Mouse (Mus musculus): Measurements from ENCODE around the gene Surf6. TPM values are rescaled to one million over a fixed set of nuclear protein-coding genes. Genes with fewer than 3 reads are reported as not detected.

The Surf6 gene
- polyA plus RNA-seq, 1 experiment from 2014 or later = 9.6 TPM

DNA sequence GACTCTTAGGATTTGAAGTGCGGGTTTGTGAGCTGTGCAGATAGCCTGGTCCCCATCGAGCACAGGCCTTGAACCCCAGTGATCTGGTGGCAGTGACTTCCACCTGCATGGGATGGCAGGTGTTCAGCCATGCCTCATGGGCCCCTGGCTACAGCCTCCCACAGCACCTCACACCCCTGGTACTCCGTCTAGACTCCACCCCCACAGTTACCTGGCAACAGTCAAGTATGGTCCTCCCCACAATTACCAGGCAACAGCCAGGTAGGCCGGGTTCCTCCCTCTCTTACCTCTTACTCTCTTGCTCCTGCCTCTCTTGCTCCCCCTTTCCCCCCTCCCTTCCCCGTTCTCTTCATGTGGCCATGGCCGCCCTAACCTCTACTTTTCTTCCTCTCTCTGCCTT is 32.0 kb downstream of the Surf6 start:
- H3K27ac ChIP-seq (replicated peaks in 1 of 2; ENCODE audit: control insufficient read depth in 1 of 2, insufficient read depth in 1 of 2, low read depth in 2 of 2, low read length in 2 of 2) = no peak overlapping the region
- no peaks in the 10 kb centered on the region for H3K9me3 ChIP-seq (ENCODE audit: control insufficient read depth, low read length)
- no peak overlapping the region for H3K4me3 ChIP-seq (ENCODE audit: control insufficient read depth in 1 of 2, insufficient read depth in 1 of 2, low read depth in 1 of 2, low read length in 2 of 2)
- H3K36me3 ChIP-seq (ENCODE audit: control insufficient read depth, insufficient read depth, low read length) = no peaks in the 10 kb centered on the region
- ATAC-seq (ENCODE audit: insufficient number of reproducible peaks, insufficient read depth, low FRiP score, low read depth) = no peak
- WGBS = 55% methylated on average over 6 of the region's 6 CpGs
- H3K9ac ChIP-seq (ENCODE audit: low read length) = no peak overlapping the region
- H3K4me2 ChIP-seq (ENCODE audit: low read length) = no peak overlapping the region
- H3K27me3 ChIP-seq (ENCODE audit: control insufficient read depth, insufficient read depth, low read length) = peaks cover 17% of the 10 kb centered on the region
- H3K4me1 ChIP-seq (ENCODE audit: control insufficient read depth in 2 of 2, insufficient read depth in 2 of 2, low read length in 2 of 2) = no peaks in the 10 kb centered on the region

DNA sequence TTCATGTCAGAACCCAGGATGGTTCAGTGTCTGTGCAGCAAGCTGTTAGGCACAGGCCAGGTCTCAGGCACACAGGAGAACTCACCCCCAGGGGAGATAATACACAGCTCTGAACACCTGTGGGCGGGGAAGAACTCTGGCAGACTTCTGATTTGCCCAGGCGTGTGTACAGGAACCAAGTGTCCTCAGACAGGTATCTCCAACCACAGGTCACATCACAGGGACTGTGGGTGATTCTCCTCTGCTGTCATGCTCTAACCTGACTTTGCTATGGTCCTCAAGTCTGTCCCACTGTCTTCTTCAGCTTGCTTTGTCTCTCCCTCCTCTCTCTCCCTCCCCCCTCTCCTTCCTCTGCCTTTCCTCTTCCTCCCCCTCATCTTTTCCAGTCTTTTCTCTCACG is 37.8 kb downstream of the Surf6 start, which contains the start of gene Abo:
Gene Abo, minus strand, starts transcription at position 101 of the 400 bp plus-strand sequence.
- H3K9me3 ChIP-seq (ENCODE audit: control insufficient read depth, low read length) = no peaks in the 10 kb centered on the region
- H3K4me1 ChIP-seq (ENCODE audit: control insufficient read depth in 2 of 2, insufficient read depth in 2 of 2, low read length in 2 of 2) = no peaks in the 10 kb centered on the region
- no peak within 1 kb of the TSS for H3K9ac ChIP-seq (ENCODE audit: low read length)
- H3K4me3 ChIP-seq (ENCODE audit: control insufficient read depth in 1 of 2, insufficient read depth in 1 of 2, low read depth in 1 of 2, low read length in 2 of 2) = no peak within 1 kb of the TSS
- 42% methylated on average over 3 of the region's 3 CpGs for WGBS
- H3K36me3 ChIP-seq (ENCODE audit: control insufficient read depth, insufficient read depth, low read length) = no peaks in the 10 kb centered on the region
- no peak for ATAC-seq (ENCODE audit: insufficient number of reproducible peaks, insufficient read depth, low FRiP score, low read depth)
- H3K27me3 ChIP-seq (ENCODE audit: control insufficient read depth, insufficient read depth, low read length) = peaks cover 5% of the 10 kb centered on the region; the same call in 1 of the 2 replicates
- H3K4me2 ChIP-seq (ENCODE audit: low read length) = no peak within 1 kb of the TSS
- H3K27ac ChIP-seq (replicated peaks in 1 of 2; ENCODE audit: control insufficient read depth in 1 of 2, insufficient read depth in 1 of 2, low read depth in 2 of 2, low read length in 2 of 2) = no peak within 1 kb of the TSS

DNA sequence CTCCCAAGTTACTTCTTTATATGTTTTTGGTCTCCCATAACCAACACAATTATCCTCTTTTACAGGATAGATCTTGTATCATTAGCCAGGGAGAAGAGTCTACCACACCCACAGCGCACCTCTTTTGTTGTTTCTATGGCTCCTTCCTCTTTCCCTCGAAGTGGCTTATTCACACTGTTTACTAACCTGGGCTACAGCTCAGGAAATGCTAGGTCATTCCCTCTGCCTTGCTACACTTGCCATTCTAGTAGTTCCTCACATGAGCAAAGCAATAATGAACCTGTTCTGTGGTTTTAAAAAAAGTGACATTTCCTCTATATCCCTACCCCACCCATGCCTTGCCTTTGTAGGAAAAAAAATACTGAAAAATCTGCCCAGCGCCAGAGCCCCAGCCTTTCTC is 39.8 kb downstream of the Surf6 start:
- H3K27me3 ChIP-seq (ENCODE audit: control insufficient read depth, insufficient read depth, low read length) = no peaks in the 10 kb centered on the region
- H3K4me2 ChIP-seq (ENCODE audit: low read length) = no peak overlapping the region
- H3K36me3 ChIP-seq (ENCODE audit: control insufficient read depth, insufficient read depth, low read length) = no peaks in the 10 kb centered on the region
- H3K9me3 ChIP-seq (ENCODE audit: control insufficient read depth, low read length) = no peaks in the 10 kb centered on the region
- H3K4me3 ChIP-seq (ENCODE audit: control insufficient read depth in 1 of 2, insufficient read depth in 1 of 2, low read depth in 1 of 2, low read length in 2 of 2) = no peak overlapping the region
- H3K27ac ChIP-seq (replicated peaks in 1 of 2; ENCODE audit: control insufficient read depth in 1 of 2, insufficient read depth in 1 of 2, low read depth in 2 of 2, low read length in 2 of 2) = no peak overlapping the region
- no peaks in the 10 kb centered on the region for H3K4me1 ChIP-seq (ENCODE audit: control insufficient read depth in 2 of 2, insufficient read depth in 2 of 2, low read length in 2 of 2)
- 68% methylated on average over 3 of the region's 3 CpGs for WGBS
- ATAC-seq (ENCODE audit: insufficient number of reproducible peaks, insufficient read depth, low FRiP score, low read depth) = no peak
- no peak overlapping the region for H3K9ac ChIP-seq (ENCODE audit: low read length)

DNA sequence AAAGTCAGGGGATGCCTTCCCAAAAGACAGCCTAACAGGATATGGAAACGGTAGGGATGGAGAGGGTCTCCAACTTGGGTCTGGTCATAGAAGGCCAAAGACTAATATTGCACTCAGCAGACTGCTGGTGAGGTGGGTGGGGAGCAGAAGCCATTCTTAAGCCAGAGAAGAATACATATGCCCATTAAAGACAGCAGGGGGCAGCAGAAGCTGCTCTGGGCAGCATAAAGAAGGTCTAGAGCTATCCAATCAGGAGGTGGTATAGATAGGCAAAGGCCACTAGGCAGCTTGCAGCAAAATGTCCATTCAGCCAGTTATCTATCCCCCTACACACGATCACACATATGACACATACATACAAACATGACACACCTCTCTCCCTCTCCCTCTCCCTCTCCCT is 55.0 kb downstream of the Surf6 start:
- H3K4me2 ChIP-seq (ENCODE audit: low read length) = no peak overlapping the region
- H3K4me3 ChIP-seq (ENCODE audit: control insufficient read depth in 1 of 2, insufficient read depth in 1 of 2, low read depth in 1 of 2, low read length in 2 of 2) = no peak overlapping the region
- ATAC-seq (ENCODE audit: insufficient number of reproducible peaks, insufficient read depth, low FRiP score, low read depth) = no peak; the same call in 1 of the 2 replicates
- H3K27ac ChIP-seq (replicated peaks in 1 of 2; ENCODE audit: control insufficient read depth in 1 of 2, insufficient read depth in 1 of 2, low read depth in 2 of 2, low read length in 2 of 2) = no peak overlapping the region
- no peak overlapping the region for H3K9ac ChIP-seq (ENCODE audit: low read length)
- H3K4me1 ChIP-seq (ENCODE audit: control insufficient read depth in 2 of 2, insufficient read depth in 2 of 2, low read length in 2 of 2) = no peaks in the 10 kb centered on the region
- H3K9me3 ChIP-seq (ENCODE audit: control insufficient read depth, low read length) = 0 out of 2 replicates have a peak, but pooled peaks cover under 1% of the 10 kb centered on the region
- 30% methylated on average over 2 of the region's 2 CpGs for WGBS
- H3K27me3 ChIP-seq (ENCODE audit: control insufficient read depth, insufficient read depth, low read length) = no peaks in the 10 kb centered on the region
- H3K36me3 ChIP-seq (ENCODE audit: control insufficient read depth, insufficient read depth, low read length) = no peaks in the 10 kb centered on the region

Other genes with a start within 250 kb of the Surf6 start
- gene Lcn4, start 231.6 kb downstream of the Surf6 start, polyA plus RNA-seq (2014; fragmentation: Nextera tagmentation; extraction: Ambion mirVana) = not detected in 2 replicates
- gene Abo, start 37.9 kb downstream of the Surf6 start, polyA plus RNA-seq (2014; fragmentation: Nextera tagmentation; extraction: Ambion mirVana) = not detected in 2 replicates
- 34.3 and 38.2 TPM in 2 replicates for gene Med22, start 7.8 kb upstream of the Surf6 start, polyA plus RNA-seq (2014; fragmentation: Nextera tagmentation; extraction: Ambion mirVana)
- 410 and 428 TPM in 2 replicates for gene Rpl7a, start 7.9 kb upstream of the Surf6 start, polyA plus RNA-seq (2014; fragmentation: Nextera tagmentation; extraction: Ambion mirVana)
- gene Surf2, start 13.5 kb upstream of the Surf6 start, polyA plus RNA-seq (2014; fragmentation: Nextera tagmentation; extraction: Ambion mirVana) = 26.2 and 28.4 TPM in 2 replicates
- gene Surf1, start 13.7 kb upstream of the Surf6 start, polyA plus RNA-seq (2014; fragmentation: Nextera tagmentation; extraction: Ambion mirVana) = 44.8 and 48.4 TPM in 2 replicates
- gene Surf4, start 31.0 kb upstream of the Surf6 start, polyA plus RNA-seq (2014; fragmentation: Nextera tagmentation; extraction: Ambion mirVana) = 162 and 171 TPM in 2 replicates
- gene Stkld1, start 31.2 kb upstream of the Surf6 start, polyA plus RNA-seq (2014; fragmentation: Nextera tagmentation; extraction: Ambion mirVana) = not detected in 2 replicates
- gene Rexo4, start 61.5 kb upstream of the Surf6 start, polyA plus RNA-seq (2014; fragmentation: Nextera tagmentation; extraction: Ambion mirVana) = 24.7 and 25.0 TPM in 2 replicates
- not detected in 2 replicates for gene Adamts13, start 70.5 kb upstream of the Surf6 start, polyA plus RNA-seq (2014; fragmentation: Nextera tagmentation; extraction: Ambion mirVana)
- gene Cacfd1, start 107.0 kb upstream of the Surf6 start, polyA plus RNA-seq (2014; fragmentation: Nextera tagmentation; extraction: Ambion mirVana) = 38.5 and 40.9 TPM in 2 replicates
- gene Slc2a6, start 125.1 kb upstream of the Surf6 start, polyA plus RNA-seq (2014; fragmentation: Nextera tagmentation; extraction: Ambion mirVana) = 0.24 TPM in 1 of 2 replicates, not detected in the other
- gene Mymk, start 169.3 kb upstream of the Surf6 start, polyA plus RNA-seq (2014; fragmentation: Nextera tagmentation; extraction: Ambion mirVana) = 0.22 TPM in 1 of 2 replicates, not detected in the other
- gene Adamtsl2, start 176.5 kb upstream of the Surf6 start, polyA plus RNA-seq (2014; fragmentation: Nextera tagmentation; extraction: Ambion mirVana) = 12.6 and 15.0 TPM in 2 replicates
- 0.66 and 0.70 TPM in 2 replicates for gene Fam163b, start 239.6 kb upstream of the Surf6 start, polyA plus RNA-seq (2014; fragmentation: Nextera tagmentation; extraction: Ambion mirVana)

All from heart, embryonic 14.5 days (tissue).